Mouse (Mus musculus): Measurements from ENCODE around the gene Bpifb5. TPM values are rescaled to one million over a fixed set of nuclear protein-coding genes. Genes with fewer than 3 reads are reported as not detected.
"Not testable (repeated sequence)": the region's sequence is repeated elsewhere in the genome, so short reads cannot be mapped to it uniquely, and the experiment has no call there.

Bpifb5 gene
- not detected for polyA plus RNA-seq (2017; shearing (Covaris generic))

GRCm38 (mm10) chr2:154223265-154223916 lies at the start of gene Bpifb5:
TSS of gene Bpifb5 (plus strand) at chr2:154223742.
- no peak for ATAC-seq

DNA sequence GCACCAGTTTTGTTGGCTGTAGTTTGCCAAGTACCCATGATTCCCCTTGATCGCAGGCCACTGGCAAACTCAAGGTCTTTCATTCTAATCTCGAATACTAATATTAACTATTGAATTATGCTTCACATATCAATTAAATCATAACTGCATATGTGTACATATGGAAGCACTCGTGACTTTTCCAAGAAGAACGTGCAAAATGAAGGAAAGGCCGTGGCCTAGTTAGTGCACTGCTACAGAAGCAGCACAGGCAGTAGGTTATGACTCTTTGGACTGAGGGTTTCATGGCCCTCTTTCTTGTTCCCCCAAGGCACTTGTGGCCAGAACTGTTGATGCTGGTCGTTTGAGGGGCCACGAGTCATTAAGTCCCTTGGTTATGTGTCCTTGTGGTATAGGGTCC lies 41.6 kb upstream of the Bpifb5 start:
- ATAC-seq: not testable (repeated sequence)

DNA sequence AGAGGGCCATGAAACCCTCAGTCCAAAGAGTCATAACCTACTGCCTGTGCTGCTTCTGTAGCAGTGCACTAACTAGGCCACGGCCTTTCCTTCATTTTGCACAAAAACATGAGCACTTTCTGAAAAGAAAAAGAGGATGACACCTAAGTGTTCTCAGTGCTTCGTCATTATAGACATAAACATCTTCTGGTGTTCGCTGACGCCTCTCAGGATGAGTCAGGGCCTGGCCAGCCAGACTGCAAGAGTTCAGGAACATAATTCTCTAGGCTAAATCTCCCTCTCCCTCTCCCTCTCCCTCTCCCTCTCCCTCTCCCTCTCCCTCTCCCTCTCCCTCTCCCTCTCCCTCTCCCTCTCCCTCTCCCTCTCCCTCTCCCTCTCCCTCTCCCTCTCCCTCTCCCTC lies 40.5 kb upstream of the Bpifb5 start:
- ATAC-seq: not testable (repeated sequence)

GRCm38 (mm10) chr2:154185319-154185718 lies 38.2 kb upstream of the Bpifb5 start:
- ATAC-seq: no peak

GRCm38 (mm10) chr2:154185748-154186147 lies 37.8 kb upstream of the Bpifb5 start:
- ATAC-seq: no peak

GRCm38 (mm10) chr2:154187468-154187867 lies 36.1 kb upstream of the Bpifb5 start:
- ATAC-seq: no peak

GRCm38 (mm10) chr2:154189877-154190434 lies 33.6 kb upstream of the Bpifb5 start:
- ATAC-seq: no peak

- no peak for ATAC-seq
These were observed 32.8 kb upstream of the Bpifb5 start, which contains the start of gene Bpifb1 for GRCm38 (mm10) chr2:154190546-154191258. TSS of gene Bpifb1 (plus strand) at chr2:154190818.

GRCm38 (mm10) chr2:154192141-154192540 lies 31.4 kb upstream of the Bpifb5 start:
- ATAC-seq: no peak

- no peak for ATAC-seq
These were observed 30.5 kb upstream of the Bpifb5 start for GRCm38 (mm10) chr2:154193071-154193470.

- no peak for ATAC-seq
These were observed 29.5 kb upstream of the Bpifb5 start for GRCm38 (mm10) chr2:154193994-154194504.

DNA sequence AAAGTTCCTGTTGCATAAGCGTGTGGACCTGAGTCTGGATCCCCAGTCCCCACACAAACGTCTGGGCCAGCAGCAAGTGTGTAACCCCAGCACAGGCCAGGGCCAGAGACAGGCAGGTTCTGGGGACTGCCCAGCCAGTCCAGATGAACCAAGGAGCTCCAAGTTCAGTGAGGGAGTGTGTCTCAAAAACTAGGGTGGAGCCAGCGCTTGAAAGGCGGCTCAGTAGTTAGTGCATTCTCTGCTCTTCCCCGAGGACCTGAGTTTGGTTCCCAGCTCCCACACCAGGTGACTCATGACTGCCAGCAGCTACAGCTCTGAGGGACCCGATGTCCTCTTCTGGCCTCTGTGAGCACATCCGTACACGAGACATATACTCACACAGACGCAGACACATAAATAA lies 26.5 kb upstream of the Bpifb5 start:
- ATAC-seq: no peak

- ATAC-seq: no peak
These were observed 18.9 kb upstream of the Bpifb5 start for GRCm38 (mm10) chr2:154204630-154205029.

DNA sequence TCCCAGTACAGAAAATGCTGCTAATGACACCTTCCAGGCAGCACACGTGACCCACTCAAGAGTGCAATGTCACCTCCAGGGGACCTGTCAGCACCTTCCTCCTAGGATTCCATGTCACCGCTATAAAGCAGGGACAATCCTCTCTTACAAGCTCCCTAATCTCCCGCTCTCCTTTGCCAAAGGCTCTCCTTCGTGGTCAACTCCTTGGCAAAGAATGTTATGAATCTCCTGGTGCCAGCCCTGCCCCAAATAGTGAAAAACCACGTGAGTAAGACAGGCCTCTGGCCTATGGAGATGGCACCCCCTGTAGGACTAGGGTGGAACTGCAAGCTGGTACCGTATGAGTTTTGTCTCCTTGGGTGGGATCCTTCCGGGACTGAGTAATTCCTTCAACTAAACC lies 16.6 kb upstream of the Bpifb5 start:
- no peak for ATAC-seq

- ATAC-seq: no peak
These were observed 14.4 kb upstream of the Bpifb5 start for GRCm38 (mm10) chr2:154209112-154209511.

DNA sequence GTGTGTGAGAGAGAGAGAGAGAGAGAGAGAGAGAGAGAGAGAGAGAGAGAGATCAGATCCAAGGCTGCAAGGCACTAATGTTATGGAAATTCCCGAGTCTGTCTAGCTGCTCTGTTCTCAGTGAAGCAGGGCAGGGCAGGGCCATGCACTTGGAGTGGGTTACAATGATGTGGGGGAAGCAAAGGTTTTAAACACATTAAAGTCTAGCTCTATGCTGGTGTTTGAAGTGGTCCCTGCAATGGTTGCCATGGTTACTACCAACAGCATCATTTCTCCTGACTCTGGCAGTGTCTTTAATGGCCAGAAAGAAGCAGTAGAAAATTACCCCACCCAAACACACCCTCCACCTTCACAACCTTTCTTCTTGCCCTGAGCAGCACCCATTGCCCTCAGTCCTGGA lies 12.4 kb upstream of the Bpifb5 start:
- no peak for ATAC-seq

DNA sequence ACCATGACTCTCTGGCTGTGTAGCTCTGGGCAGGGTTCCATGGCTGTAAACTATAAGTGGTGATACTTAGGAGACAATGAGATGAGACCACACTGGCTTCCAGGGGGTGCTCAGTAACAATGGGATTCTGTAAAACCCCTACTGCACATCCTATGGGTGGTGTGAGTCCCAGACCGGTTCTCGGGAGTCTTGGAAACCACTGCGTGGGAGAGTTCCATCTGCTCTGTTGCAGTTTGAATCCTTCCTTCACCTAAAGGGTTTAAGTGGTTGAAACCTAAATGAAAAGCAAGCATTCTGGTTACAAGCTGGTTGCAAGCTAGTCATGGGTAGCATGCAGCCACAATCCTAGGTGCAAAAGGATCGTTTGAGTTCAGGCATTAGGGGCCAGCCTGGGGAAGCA lies 11.7 kb upstream of the Bpifb5 start:
- ATAC-seq: no peak

GRCm38 (mm10) chr2:154215191-154215590 lies 8.4 kb upstream of the Bpifb5 start:
- ATAC-seq: no peak

- no peak for ATAC-seq
These were observed 3.6 kb upstream of the Bpifb5 start for GRCm38 (mm10) chr2:154219950-154220349.

GRCm38 (mm10) chr2:154223917-154224273 lies 353 bp downstream of the Bpifb5 start:
- ATAC-seq: no peak

- ATAC-seq: no peak
These were observed 3.4 kb downstream of the Bpifb5 start for GRCm38 (mm10) chr2:154226991-154227390.

- ATAC-seq: no peak
These were observed 4.3 kb downstream of the Bpifb5 start for GRCm38 (mm10) chr2:154227830-154228229.

GRCm38 (mm10) chr2:154233426-154233825 lies 9.9 kb downstream of the Bpifb5 start:
- no peak for ATAC-seq

- no peak for ATAC-seq
These were observed 17.2 kb downstream of the Bpifb5 start for GRCm38 (mm10) chr2:154240771-154241170.
